Mouse (Mus musculus) gastrocnemius, postnatal 36 days (tissue): ENCODE data around the gene Rps2. TPM values are rescaled to one million over a fixed set of nuclear protein-coding genes. Genes with fewer than 3 reads are reported as not detected.
A peak's percentile ranks its signal among the peaks of the same experiment; 100 is the strongest.
"Not testable (repeated sequence)": the region's sequence is repeated elsewhere in the genome, so short reads cannot be mapped to it uniquely, and the experiment has no call there.

Experiments
- DNase-seq, 2 experiments: peaks; one replicate each; pipeline ENCODE4 v3.0.0; 2022
- intact Hi-C: fragments of 180-260 bp; cut with DNase I; formaldehyde crosslinking; loops from one replicate; pipeline ENCODE4 v1.15.1; 2025
- total RNA-seq, 2 experiments: library from RNA; stranded (reverse); gene quantifications; 2 replicates each; pipeline ENCODE4 v1.2.3; 2021

Rps2 gene
- total RNA-seq, 2 experiments from 2014 or later = 500 to 582 TPM

- intact Hi-C loops = no loop called here
- DNase-seq = no peak
Measured at GRCm38 (mm10) chr17:24699473-24699872, 18.4 kb upstream of the Rps2 start.

DNA sequence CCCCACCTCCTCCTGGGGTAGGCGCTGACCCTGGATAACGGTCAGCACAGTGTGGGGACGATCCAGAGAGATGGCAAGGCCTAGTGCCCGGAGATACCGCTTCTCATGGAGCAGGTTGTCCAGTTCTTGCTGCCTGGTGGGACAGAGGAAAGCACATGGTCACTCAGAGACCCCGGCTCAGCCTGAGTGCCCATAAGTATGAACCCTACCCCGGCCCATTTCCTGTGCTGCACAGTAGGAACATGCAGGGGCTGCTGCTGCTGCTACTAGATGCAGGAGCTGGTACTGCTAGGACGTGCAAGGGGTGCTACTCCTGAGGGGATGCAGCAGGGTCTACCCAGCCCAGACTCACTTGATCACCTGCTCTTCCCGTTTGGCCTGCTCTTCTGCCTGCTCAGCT is 16.7 kb upstream of the Rps2 start:
- DNase-seq = no peak
- intact Hi-C loops = no loop called here

GRCm38 (mm10) chr17:24705821-24706220 is 12.1 kb upstream of the Rps2 start:
- DNase-seq = no peak

DNA sequence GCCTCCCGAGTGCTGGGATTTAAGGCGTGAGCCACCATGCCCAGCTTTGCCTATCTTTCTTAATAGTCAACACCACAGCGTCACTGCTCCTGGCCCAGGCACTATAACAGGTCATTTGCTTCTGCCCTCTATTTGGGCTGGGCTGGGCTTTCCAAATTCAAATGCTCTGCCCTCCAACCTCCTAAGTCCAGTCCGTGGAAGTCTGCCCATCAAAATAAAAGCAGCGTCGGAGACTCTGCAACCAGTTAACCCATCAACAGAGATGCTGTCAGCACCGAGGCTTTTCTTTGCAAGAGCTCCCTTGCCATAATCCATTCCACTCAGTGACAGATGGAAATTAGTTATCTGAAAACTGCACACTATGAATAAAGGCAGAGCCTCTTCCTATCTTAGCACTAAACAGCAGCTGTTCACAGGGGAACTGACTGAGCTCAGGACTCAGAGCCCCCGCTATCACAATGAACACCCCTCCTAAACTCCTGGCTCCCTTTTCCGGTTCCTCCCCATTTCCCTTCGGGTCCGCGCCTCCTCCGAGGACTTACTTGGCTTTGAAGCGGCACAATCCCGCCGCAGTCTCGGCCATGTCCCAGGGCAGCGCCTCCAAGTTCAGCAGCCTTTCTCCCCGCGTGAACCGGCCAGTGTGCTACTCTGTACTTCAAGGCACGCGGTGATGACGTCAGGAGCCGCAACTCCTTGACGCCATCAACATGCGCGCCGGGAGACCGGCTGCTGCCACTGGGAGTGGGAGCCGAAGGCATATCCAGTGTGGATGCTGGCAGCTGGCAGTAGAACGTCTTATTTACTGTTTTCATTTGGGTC is 10.7 kb upstream of the Rps2 start, which contains the start of gene Tbl3:
TSS of gene Tbl3 (minus strand) at position 679 of the 819 bp plus-strand sequence.
- intact Hi-C loops = no loop called here
- DNase-seq = peak; percentile 85 to 90

More at GRCm38 (mm10) chr17:24705821-24706220, 12.1 kb upstream of the Rps2 start:
- intact Hi-C loops = no loop called here

GRCm38 (mm10) chr17:24707801-24708425 is 10.0 kb upstream of the Rps2 start:
- DNase-seq = no peak
- intact Hi-C loops = no loop called here

- intact Hi-C loops = no loop called here
- no peak for DNase-seq
Measured at GRCm38 (mm10) chr17:24708646-24709045, 9.3 kb upstream of the Rps2 start.

GRCm38 (mm10) chr17:24715556-24715955 is 2.4 kb upstream of the Rps2 start:
- intact Hi-C loops = no loop called here
- no peak for DNase-seq

DNA sequence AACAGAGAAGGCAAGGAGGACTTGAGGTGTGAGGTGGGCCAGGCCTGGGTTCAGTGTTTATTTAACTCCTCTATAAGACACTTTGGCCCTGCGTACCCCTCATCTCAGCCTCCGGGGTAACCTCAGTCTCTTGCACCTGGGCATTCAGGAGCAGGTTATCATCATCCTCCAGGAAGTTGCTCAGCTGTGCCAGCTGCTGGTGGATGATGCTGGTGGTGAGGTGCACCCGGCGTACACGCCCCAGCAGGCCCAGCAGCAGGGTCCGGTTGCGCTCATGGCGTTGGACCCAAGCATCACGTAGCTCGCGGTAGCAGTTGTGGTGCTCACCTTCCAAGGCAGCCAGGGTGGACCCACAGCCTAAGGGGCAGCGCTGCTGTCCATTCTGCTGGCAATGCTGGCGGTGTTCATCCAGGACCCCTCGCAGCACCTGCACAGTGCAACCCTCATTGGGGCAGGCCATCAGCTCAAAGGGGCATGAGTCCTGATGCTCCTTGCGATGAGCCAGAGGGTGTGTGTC is 1.7 kb upstream of the Rps2 start:
- intact Hi-C loops = no loop called here
- no peak for DNase-seq

GRCm38 (mm10) chr17:24718938-24719337 is 1.0 kb downstream of the Rps2 start:
- DNase-seq, intact Hi-C loops: not testable (repeated sequence)

DNA sequence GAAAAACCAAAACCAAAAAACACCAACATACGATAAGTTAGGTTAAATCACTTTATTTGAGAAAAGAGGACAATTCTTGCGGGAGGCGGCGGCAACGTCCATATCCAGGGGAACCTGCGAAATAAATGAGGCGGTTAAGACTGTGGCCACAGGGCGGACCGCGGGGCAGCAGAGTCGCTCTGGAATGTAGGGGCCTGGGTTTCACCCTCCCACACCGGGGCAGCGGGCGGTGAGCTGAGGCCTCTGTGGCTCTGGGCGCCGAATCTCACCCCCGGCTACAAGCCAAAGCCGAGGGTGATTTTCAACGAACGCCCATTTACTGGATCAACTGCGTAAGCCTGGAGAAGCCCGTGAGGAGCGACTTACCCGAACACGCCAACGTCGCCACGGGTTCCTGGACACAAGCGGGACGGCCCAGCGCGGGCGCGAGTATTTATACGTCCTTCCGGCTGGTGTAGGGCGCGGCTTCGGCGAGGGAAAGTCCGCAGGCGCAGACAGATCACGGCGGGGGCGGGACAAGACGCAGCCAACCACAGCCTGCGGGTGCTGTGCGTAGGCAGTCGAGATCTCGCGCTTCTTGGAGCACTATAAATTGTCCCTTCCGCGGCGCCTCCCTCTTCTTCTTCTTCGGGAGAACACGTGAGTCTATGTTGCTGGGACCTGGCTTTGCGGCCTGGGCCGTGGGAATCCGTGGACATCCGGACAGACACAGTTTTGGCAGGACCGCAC is 1.7 kb downstream of the Rps2 start:
- DNase-seq = peak; percentile 93 to 97
- intact Hi-C loops = no loop called here

- intact Hi-C loops, DNase-seq: not testable (repeated sequence)
Measured at GRCm38 (mm10) chr17:24720616-24721015, 2.7 kb downstream of the Rps2 start.

GRCm38 (mm10) chr17:24721383-24721955 is 3.6 kb downstream of the Rps2 start:
- DNase-seq, intact Hi-C loops: not testable (repeated sequence)

DNA sequence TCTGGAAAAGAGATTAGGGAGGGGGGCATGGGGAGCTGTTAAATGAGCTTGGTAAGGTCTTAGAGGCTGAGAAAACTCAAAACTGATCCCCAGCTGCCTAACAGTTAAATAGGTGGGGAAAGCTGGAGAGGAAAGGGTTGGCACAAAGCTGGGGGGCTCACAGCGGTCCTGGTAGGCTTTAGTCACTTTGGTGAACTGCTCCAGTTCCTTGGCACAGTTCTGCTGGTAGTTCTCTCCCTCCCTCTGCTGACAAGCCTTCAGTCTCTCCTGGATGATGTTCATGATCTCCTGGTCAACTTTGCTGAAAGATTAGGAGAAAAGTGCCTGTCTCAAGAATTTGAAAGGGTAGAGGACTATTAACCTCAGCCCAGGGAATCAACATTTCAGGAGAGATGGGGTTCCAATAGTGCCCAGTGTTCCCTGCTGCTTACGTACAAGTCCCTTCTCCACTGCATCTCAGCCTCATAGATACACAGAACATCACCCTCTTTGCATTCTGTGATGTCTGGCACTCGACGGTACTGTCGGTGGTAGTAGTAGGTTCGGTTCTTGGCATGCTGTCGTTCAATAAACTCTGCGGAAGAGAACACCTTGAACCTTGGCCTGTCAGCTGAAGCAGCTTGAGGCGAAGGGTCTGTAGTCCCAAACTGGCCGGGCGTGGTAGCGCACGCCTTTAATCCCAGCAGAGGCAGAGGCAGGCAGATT is 4.5 kb downstream of the Rps2 start:
- DNase-seq = no peak
- intact Hi-C loops = no loop called here

DNA sequence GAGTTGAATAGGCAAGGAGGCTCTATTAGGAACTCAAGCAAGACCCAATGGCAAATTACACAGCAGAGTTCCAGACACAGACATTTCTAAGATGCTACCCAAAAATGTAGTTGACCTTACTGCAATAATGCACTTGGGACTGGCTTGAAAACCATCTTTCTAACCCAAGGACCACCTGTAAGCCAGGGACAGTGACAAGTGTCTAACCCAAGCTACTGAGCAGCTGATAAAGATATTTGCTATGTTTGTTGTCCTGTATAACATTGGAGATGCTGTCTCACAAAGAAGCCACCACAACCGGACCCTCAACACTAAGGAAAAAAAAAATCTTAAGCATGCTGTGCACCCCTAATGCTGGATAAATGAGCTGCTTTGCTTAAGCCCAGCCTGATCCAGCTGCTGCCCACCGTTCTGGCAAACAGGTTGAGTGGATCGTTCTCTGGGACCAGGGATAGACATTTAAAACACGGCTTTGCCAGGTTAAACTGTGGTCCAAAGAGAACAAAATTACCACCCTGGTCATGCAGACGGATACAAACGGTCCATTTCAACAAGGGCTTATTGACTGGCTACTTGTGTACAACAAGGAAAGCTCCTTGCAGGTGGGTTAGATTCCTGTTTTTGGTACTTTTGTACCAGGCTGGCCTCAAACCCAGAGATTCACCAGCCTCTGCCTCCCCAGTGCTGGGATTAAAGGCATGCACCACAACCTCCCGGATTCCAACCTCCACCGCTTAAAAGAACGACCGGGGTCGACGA is 5.4 kb downstream of the Rps2 start:
- DNase-seq = no peak
- intact Hi-C loops = no loop called here

- intact Hi-C loops = no loop called here
- no peak for DNase-seq
Measured at GRCm38 (mm10) chr17:24723881-24724180, 5.9 kb downstream of the Rps2 start.

DNA sequence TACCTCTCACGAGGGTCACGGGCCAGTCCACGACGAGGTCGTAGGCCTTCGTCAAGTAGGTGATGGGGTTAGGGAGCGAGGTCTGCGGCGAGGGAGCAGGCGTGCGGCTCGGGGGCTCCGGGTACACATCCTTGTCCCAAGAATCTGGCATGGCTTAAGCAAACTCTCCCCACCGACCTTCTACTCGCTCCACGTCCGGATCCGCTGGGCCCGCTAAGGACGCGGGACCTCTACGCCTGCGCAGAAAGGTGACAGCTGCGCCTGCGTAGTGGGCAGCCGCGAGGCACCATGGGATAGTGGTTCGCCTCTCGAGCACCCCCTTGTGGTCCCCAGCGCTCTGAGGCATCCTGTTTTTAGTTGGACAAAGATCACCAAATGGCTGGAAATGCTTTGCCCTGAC is 6.3 kb downstream of the Rps2 start, which contains the start of gene Ndufb10:
TSS of gene Ndufb10 (minus strand) at position 295 of the 400 bp plus-strand sequence.
- intact Hi-C loops = no loop called here

GRCm38 (mm10) chr17:24725637-24726390 is 7.9 kb downstream of the Rps2 start:
- intact Hi-C loops = no loop called here
- no peak for DNase-seq

More for the DNA sequence above, 6.3 kb downstream of the Rps2 start, which contains the start of gene Ndufb10:
- peak; percentile 97 for DNase-seq

- DNase-seq = peak; percentile 42 to 48
- intact Hi-C loops = no loop called here
Measured at GRCm38 (mm10) chr17:24727618-24728017, 9.7 kb downstream of the Rps2 start, which contains the start of gene Rpl3l. Gene Rpl3l (plus strand): TSS chr17:24727820.
